Mouse (Mus musculus): ENCODE data around the gene Yars2.

DNA sequence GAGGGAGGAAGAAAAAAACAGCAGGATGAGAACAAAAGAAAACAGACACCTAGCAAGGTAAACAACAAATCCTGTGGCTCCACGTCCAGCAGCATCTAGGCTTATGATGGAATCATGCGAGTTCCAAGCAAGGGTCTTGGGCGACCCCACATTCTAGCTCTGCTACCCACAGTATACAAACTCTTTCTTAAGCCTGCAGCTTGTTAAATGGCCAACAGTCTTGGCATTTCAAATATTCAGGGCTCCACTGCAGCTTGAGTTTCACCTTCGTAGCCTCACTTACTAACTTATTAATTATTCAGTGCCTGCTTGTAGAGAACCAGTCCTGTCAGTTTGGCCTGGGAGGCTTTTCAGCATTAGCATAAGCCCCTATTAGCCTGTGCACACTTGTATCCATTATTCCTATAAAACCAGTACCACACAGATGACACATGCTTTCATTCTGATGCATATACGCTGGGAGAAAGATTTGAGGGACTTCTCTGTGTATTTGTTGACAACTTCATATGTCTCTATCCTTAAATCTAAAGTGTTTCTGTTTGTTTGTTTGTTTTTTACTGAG, 23.1 kb downstream of the Yars2 start:
- TF ChIP-seq CTCF (IDR thresholded peaks at IDR 0.05; ENCODE audit: extremely low read depth, insufficient read depth, low read length) (no peak), POLR2A (IDR thresholded peaks at IDR 0.05; ENCODE audit: extremely low read depth, insufficient read depth, low read length) (no peak)

All from cortical plate, adult 2 months (tissue).